Mouse (Mus musculus): Measurements from ENCODE around the gene Ehd2. TPM values are rescaled to one million over a fixed set of nuclear protein-coding genes. Genes with fewer than 3 reads are reported as not detected.
"Not testable (repeated sequence)": the region's sequence is repeated elsewhere in the genome, so short reads cannot be mapped to it uniquely, and the experiment has no call there.

The Ehd2 gene
- total RNA-seq, 2 experiments from 2014 or later, result 91.3 to 101 TPM

DNA sequence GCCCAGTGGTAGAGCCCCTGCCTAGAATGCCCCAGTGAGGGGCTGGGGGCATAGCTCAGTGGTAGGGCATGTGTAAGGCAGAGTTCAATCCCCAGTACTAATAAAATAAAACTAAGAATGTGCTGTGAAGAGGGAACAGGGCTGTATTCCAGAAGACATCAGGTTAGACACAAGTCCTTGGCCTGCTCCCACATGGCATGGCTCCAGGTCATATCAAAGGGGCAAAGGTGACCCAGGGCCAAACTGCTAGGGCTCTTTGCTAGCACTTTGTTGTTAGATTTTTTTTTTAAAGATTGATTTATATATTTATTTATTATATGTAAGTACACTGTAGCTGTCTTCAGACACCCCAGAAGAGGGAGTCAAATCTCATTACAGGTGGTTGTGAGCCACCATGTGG lies 49.0 kb downstream of the Ehd2 start:
- intact Hi-C loops (cut with DNase I; ENCODE audit: low total_unique reads), result no loop called here
- DNase-seq, result no peak

DNA sequence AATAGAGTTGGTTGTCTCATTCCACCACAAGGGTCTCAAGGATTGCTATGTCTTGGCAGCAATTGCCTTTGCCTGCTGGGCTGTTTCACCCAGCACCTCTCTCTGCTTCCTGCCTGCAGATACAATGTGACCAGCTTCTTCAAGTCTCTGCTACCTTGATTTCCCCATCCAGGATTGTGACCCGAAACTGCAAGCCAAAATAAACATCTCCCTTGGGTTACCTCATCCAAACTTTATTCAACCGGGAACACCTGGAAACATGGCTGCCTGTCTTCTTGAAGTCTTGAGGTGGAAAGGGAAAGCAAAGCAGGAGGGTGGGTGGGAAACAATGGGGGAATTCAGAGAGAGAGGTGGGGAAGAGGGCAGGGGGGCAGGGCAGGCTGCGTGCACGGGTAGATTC lies 50.4 kb downstream of the Ehd2 start:
- intact Hi-C loops (cut with DNase I; ENCODE audit: low total_unique reads), result no loop called here

GRCm38 (mm10) chr7:15916134-15916723 lies 51.1 kb downstream of the Ehd2 start:
- intact Hi-C loops (cut with DNase I; ENCODE audit: low total_unique reads), result no loop called here

More for the DNA sequence above, 50.4 kb downstream of the Ehd2 start:
- DNase-seq, result no peak

GRCm38 (mm10) chr7:15915695-15916094 lies 51.7 kb downstream of the Ehd2 start:
- intact Hi-C loops (cut with DNase I; ENCODE audit: low total_unique reads); DNase-seq: not testable (repeated sequence)

More at GRCm38 (mm10) chr7:15916134-15916723, 51.1 kb downstream of the Ehd2 start:
- no peak for DNase-seq

- no peak for DNase-seq
- intact Hi-C loops (cut with DNase I; ENCODE audit: low total_unique reads), result no loop called here
Observed at GRCm38 (mm10) chr7:15914751-15915150, 52.6 kb downstream of the Ehd2 start.

DNA sequence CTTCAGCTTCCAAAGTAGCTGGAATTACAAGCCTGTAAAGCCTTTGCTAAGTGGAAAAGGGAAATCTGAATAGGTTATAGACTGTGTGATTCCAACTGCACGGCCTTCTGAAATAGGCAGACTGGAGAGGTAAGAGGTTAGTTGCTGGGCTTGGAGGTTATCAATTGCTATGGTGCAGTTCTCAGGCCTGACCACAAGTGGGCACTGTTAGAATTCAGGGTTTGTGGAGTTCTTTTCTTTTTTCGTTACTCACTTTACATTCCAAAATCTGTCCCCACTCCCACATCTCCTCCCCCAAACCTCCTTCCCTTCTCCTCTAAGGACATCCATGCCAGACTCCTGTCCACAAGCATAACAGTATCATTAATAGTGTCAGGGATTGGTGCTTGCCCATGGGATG lies 53.1 kb downstream of the Ehd2 start:
- peak; percentile 37 for DNase-seq
- intact Hi-C loops (cut with DNase I; ENCODE audit: low total_unique reads), result no loop called here

- intact Hi-C loops (cut with DNase I; ENCODE audit: low total_unique reads), result no loop called here
- DNase-seq, result peak; percentile 76
Observed at GRCm38 (mm10) chr7:15912183-15912582, 55.2 kb downstream of the Ehd2 start.

DNA sequence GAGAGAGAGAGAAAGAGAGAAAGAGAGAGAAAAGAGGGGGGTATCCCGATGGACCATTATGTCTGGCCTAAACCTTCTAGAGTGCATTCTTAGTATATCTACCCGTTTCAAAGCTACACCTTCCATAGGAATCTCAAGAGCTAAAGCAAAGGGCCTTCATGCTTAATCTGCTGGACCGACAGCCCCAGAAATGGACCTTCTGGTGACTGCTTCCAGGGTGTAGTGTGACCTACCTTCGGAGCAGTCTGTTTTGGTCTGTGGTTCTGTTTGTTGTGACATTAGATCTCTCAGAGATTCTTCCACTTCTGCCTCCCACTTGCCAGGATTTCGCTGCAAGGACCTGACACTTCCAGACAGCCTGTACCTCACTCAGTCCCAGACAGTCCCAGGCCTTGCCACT lies 56.8 kb downstream of the Ehd2 start:
- DNase-seq, result no peak
- intact Hi-C loops (cut with DNase I; ENCODE audit: low total_unique reads), result no loop called here

GRCm38 (mm10) chr7:15907971-15908590 lies 59.3 kb downstream of the Ehd2 start:
- intact Hi-C loops (cut with DNase I; ENCODE audit: low total_unique reads), result no loop called here
- no peak for DNase-seq

- intact Hi-C loops (cut with DNase I; ENCODE audit: low total_unique reads), result no loop called here
- DNase-seq, result no peak
Observed at GRCm38 (mm10) chr7:15906602-15907001, 60.8 kb downstream of the Ehd2 start.

DNA sequence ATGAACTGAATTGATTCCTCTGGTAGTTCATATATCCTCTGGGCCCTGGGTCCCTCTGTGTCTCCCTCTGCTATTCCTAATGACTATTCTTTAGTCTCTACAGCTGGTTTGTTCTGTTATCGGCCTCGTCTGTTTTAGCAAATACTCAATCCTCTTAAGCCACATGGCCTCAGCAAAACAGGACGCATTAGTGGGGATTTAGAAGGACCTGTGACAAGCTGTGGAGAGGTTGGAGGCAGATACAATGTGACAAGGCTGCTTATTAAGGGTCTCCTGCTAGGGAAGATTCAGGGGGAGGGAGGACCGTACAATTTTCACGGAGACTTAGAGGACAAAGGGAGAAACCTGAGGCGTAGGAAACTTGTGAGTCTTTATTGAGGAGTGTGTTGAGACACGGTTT lies 61.5 kb downstream of the Ehd2 start:
- intact Hi-C loops (cut with DNase I; ENCODE audit: low total_unique reads), result no loop called here
- DNase-seq, result no peak

DNA sequence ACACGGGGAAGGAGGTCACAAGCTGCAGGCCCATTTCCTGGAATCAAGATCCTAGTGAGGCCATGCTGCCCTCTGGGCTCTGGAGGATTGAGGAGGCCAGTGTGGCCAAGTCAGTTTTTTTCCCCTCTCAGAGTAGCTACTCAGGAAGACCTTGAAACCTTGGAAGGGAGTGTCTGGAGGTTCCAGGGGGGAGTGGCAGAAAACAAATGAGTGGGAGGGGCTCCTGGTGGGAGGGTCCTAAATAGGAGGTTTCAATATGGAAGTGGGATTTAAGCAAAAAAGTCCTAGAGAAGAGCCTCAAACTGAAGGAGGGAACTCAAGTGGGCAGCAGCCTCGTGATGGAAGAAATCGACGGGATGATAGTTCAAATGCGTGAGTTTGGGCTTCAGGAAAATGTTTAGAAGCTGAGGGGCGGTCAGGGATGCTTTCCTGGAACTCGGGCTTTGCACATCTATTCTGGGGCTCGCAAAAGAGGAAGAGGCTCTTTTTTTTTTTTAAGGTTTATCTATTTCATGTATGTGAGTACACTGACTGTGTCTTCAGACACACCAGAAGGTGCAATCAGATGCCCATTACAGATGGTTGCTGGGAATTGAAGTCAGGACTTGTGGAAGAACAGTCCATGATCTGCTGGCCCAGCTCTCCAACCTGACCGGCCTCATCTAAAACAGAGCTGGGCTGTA lies 65.9 kb downstream of the Ehd2 start:
- no peak for DNase-seq
- intact Hi-C loops (cut with DNase I; ENCODE audit: low total_unique reads), result no loop called here

Other genes with a start within 250 kb of the Ehd2 start
- not detected for gene Obox5, start 217.4 kb downstream of the Ehd2 start, total RNA-seq (2021)
- gene Obox6, start 127.9 kb downstream of the Ehd2 start, total RNA-seq (2021), result not detected
- gene Crx, start 87.6 kb downstream of the Ehd2 start, total RNA-seq (2021), result not detected
- not detected for gene Crxos, start 85.0 kb downstream of the Ehd2 start, total RNA-seq (2021)
- 100 to 1,000 TPM; 759 to 773 TPM for gene Selenow, start 45.2 kb downstream of the Ehd2 start, total RNA-seq (2021)
- gene Nop53, start 21.5 kb downstream of the Ehd2 start, total RNA-seq (2021), result 100 to 1,000 TPM; 121 to 127 TPM
- gene Bicra, start 80.4 kb upstream of the Ehd2 start, total RNA-seq (2021), result 1 to 10 TPM; 7.9 to 8.8 TPM
- not detected for gene Zfp541, start 94.2 kb upstream of the Ehd2 start, total RNA-seq (2021)
- 100 to 1,000 TPM; 102 to 107 TPM for gene Napa, start 130.9 kb upstream of the Ehd2 start, total RNA-seq (2021)
- 10 to 100 TPM; 12.2 to 14.4 TPM for gene Kptn, start 152.3 kb upstream of the Ehd2 start, total RNA-seq (2021)
- under 1 TPM; 0.24 to 0.25 TPM for gene Slc8a2, start 162.3 kb upstream of the Ehd2 start, total RNA-seq (2021)
- gene Meis3, start 207.5 kb upstream of the Ehd2 start, total RNA-seq (2021), result 1 to 10 TPM; 2.5 to 3.1 TPM

Data from gastrocnemius, postnatal 14 days (tissue).